Mouse (Mus musculus) kidney, embryonic 16.5 days (tissue): Measurements from ENCODE around the gene Spindoc. TPM values are rescaled to one million over a fixed set of nuclear protein-coding genes. Genes with fewer than 3 reads are reported as not detected.
"Not testable (repeated sequence)": the region's sequence is repeated elsewhere in the genome, so short reads cannot be mapped to it uniquely, and the experiment has no call there.

Source experiments
- ATAC-seq: fragments of 200-750 bp; cut with Nextera tagmentation; 2 replicates; pipeline ENCODE4 v1.8.0; 2017; ENCODE audit warnings: moderate TSS enrichment; ENCODE audit not compliant: low FRiP score, low TSS enrichment
- H3K27ac ChIP-seq: fragments of 300-500 bp; sonication (generic); 2 replicates; pipeline ENCODE4 v1.5.1; 2014; ENCODE audit warnings: low read length
- H3K27me3 ChIP-seq: fragments of 300-500 bp; sonication (generic); 2 replicates; pipeline ENCODE4 v1.6.1; 2014; ENCODE audit warnings: low read length, control low read depth, mixed read lengths; ENCODE audit not compliant: insufficient read depth
- H3K36me3 ChIP-seq: fragments of 300-500 bp; sonication (generic); 2 replicates; pipeline ENCODE4 v1.6.1; 2014; ENCODE audit warnings: low read length, control low read depth, mixed read lengths; ENCODE audit not compliant: insufficient read depth
- H3K4me1 ChIP-seq: fragments of 300-500 bp; sonication (generic); 2 replicates; pipeline ENCODE4 v1.6.1; 2014; ENCODE audit warnings: low read length, control low read depth, mixed read lengths; ENCODE audit not compliant: insufficient read depth
- H3K4me2 ChIP-seq: fragments of 300-500 bp; sonication (generic); replicated peaks from 2 replicates; pipeline ENCODE4 v1.6.1; 2014; ENCODE audit warnings: low read depth, low read length
- H3K4me3 ChIP-seq: fragments of 300-500 bp; sonication (generic); 2 replicates; pipeline ENCODE4 v1.5.1; 2014; ENCODE audit warnings: mild to moderate bottlenecking, low read length
- H3K9ac ChIP-seq: fragments of 300-500 bp; sonication (generic); replicated peaks from 2 replicates; pipeline ENCODE4 v1.6.1; 2014; ENCODE audit warnings: low read length
- H3K9me3 ChIP-seq: fragments of 300-500 bp; sonication (generic); 2 replicates; pipeline ENCODE4 v1.6.1; 2016; ENCODE audit warnings: low read length, control low read depth
- WGBS: fragments of 180-500 bp; shearing (Covaris S2); extraction: QIAGEN DNeasy Blood & Tissue Kit; methylation state at CpG from one replicate; pipeline ENCODE4 v1.1.7; 2014; 5-methylcytosine and 5-hydroxymethylcytosine counted together
- polyA plus RNA-seq: library from polyadenylated mRNA; unstranded; fragments of >200 nt; fragmentation: Nextera tagmentation; extraction: Ambion mirVana; gene quantifications from 2 replicates; pipeline ENCODE4 v1.2.1, GENCODE M21; 2015

Gene Spindoc
- polyA plus RNA-seq, 1 experiment from 2014 or later: 33.2 TPM

DNA sequence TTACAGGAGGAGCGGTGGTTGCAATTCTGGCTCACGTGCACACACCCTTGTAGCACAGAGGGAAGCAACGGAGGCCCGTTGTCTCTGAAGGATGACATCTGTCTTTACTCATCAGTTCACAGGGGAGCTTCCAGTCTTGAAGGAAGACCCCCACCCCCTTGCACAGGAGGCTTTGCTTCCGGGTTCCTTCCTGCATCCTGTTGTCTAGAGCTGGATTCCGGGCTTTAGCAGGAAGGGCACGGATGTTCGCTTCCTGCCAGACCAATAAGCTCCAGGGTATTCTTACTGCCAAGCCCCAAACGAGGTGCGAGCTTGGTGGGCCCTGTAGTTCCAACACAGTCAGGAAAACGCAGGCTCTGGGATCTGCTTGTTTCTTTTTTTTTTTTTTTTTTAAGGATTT lies 17.8 kb upstream of the Spindoc start:
- H3K36me3 ChIP-seq: no peaks in the 10 kb centered on the region
- ATAC-seq: no peak
- H3K4me3 ChIP-seq: no peak overlapping the region
- 68% methylated on average over 11 of the region's 11 CpGs for WGBS
- 0 out of 2 replicates have a peak overlapping the region, but pooled peaks have one; percentile 12 for H3K27ac ChIP-seq
- H3K4me1 ChIP-seq: no peaks in the 10 kb centered on the region
- H3K9ac ChIP-seq: no peak overlapping the region
- peaks cover 2% of the 10 kb centered on the region; the same call in 1 of the 2 replicates for H3K27me3 ChIP-seq
- H3K4me2 ChIP-seq: no peak overlapping the region
- H3K9me3 ChIP-seq: no peaks in the 10 kb centered on the region

DNA sequence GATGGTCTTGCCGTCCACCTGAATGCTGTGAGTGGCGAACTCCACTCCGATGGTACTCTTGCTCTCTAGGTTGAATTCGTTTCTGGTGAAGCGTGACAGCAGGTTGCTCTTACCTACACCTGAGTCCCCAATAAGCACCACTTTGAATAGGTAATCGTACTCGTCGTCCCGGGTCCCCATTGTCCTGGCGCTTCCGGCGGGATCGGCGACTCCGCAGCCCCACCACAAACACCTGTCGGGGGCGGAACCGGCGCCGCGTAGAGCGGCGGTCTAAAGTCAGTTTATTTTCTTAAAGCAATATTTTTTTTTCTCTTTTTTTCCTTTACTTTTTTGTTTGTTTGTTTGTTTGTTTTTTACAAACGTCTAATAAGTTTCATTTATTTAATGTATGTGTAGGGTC lies 16.1 kb upstream of the Spindoc start:
- not testable (repeated sequence) for H3K27me3 ChIP-seq, H3K4me2 ChIP-seq, H3K9ac ChIP-seq, H3K36me3 ChIP-seq, H3K27ac ChIP-seq, H3K4me3 ChIP-seq, H3K4me1 ChIP-seq, ATAC-seq
- H3K9me3 ChIP-seq: peaks cover 14% of the 10 kb centered on the region
- 37% methylated on average over 24 of the region's 24 CpGs for WGBS

DNA sequence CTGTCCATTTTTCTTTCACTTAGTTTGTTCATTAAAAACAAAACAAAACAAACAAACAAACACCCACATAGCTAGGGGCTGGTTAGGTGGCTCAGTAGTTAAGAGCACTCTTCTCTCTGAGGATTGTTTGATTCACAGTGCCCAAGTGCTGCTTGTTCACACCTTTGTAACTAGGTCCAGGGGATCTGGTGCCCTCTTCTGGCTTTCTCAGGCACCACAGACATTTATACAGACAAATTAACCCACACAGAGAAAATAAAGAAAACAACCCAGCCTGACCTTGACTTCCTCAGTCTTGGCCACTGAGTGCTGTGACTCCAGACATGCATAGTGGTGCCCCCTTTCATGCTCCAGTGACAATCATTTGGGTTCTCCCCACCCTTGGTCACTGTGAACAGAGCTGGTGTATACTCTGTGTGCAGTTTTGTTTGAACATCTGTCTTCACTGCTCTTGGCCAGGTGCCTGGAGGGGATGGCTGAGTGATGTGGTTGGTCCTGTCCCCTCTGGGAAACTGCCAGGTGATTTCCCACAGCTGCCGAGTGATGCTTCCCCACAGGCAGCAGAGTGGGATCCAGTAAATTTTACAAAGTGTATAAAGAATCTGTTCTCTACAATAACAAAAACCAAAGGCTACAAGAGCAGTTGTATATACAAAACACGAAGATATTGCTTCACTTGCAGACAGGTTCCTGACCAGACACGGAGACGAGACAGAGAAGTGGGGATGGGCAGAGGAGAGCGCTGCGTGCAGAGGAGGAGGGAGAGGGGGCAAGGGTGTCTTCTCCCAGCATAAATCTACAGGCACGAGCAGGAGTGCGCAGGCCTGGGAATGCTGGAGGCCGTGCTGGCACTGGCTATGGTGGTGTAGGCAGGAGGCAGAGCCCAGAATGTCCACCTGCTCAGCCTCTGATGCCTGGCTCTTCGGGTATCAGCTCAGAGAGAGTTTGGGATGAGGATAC lies 14.4 kb upstream of the Spindoc start:
- H3K27me3 ChIP-seq, H3K27ac ChIP-seq, H3K9ac ChIP-seq, H3K4me1 ChIP-seq, H3K4me3 ChIP-seq, H3K4me2 ChIP-seq, H3K36me3 ChIP-seq: not testable (repeated sequence)
- H3K9me3 ChIP-seq: peaks cover 17% of the 10 kb centered on the region
- WGBS: 42% methylated on average over 7 of the region's 10 CpGs
- ATAC-seq: 0 out of 2 replicates have a peak, but pooled peaks have one; percentile 35

DNA sequence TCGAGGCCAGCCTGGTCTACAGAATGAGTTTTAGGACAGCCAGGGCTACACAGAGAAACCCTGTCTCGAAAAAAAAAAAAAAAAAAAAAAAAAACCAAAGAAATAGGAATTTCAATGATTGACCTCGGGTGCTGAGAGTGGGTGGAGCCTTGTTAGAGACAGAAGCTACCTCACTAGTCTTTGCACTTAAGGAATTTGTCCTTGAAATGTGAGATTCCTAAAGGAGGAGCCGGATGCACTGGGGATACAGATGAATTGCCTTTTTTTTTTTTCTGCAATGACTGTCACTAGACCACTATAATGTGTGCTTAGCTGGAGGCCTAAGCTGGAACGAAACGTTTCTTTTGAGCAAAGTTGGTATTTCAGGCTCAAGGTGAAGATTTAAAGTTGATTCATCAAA lies 5.7 kb upstream of the Spindoc start:
- Histone ChIP-seq H3K27ac (no peak overlapping the region), H3K4me3 (no peak overlapping the region), H3K4me1 (peaks cover 8% of the 10 kb centered on the region), H3K9ac (no peak overlapping the region), H3K36me3 (0 out of 2 replicates have a peak, but pooled peaks cover 8% of the 10 kb centered on the region), H3K9me3 (peaks cover 26% of the 10 kb centered on the region), H3K27me3 (no peaks in the 10 kb centered on the region), H3K4me2 (no peak overlapping the region)
- 74% methylated on average over 6 of the region's 6 CpGs for WGBS
- ATAC-seq: no peak

DNA sequence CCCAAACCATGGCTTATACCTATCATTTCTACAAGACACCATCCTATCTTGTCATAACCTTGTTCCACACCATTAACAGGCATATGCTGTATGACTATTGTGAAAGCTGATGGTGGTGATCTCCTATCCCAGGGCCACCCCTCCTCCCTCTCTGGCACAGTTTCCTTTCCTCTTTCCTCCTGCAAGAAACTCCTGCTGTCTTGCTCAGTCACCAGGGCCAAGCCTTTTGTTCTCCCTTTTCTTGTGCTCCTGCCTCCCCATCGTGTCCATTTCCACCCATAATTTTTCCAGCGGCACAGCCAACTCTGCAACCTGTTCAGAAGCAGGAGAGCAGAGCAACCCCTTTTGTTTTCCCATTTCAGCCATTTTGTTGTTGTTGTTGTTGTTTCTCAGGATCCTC lies 3.2 kb upstream of the Spindoc start:
- Histone ChIP-seq H3K4me1 (peaks cover 20% of the 10 kb centered on the region), H3K9me3 (peaks cover 22% of the 10 kb centered on the region), H3K27ac (no peak overlapping the region), H3K27me3 (no peaks in the 10 kb centered on the region), H3K4me3 (no peak overlapping the region), H3K4me2 (no peak overlapping the region), H3K36me3 (0 out of 2 replicates have a peak, but pooled peaks cover 8% of the 10 kb centered on the region), H3K9ac (no peak overlapping the region)
- 67% methylated on average over 2 of the region's 2 CpGs for WGBS
- ATAC-seq: no peak

DNA sequence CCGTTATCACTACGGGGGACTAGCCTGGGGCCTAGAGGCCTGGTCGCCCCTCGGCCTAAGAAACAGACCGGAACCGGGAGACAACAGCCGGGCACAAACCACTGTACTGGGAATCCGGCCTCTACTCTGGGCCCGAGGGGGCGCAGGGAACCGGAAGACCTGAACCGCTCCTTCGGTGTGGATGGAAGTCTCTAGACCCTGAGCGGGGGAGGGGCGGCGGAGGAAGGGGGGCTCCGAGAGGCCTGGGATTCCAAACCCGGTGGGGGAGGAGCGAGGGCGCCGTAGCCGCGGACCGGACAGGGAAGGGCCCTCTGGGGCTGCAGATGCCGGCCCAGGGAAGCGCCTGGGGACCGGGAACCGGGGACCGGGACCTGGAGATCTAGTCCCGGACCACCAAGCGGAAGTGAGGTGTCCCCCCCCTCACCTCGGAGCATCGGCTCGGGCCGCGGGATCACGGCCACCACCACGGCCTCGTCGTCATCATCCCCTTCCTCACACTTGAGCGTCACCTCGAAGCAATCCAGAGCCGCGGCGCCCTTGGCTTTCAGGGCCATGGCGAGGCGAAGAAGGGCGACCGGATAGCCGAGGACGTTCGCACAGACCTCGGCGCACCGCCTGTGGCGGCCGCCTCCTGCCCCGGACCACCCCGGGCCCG lies 419 bp downstream of the Spindoc start:
- H3K4me1 ChIP-seq: peaks cover 27% of the 10 kb centered on the region
- no peaks in the 10 kb centered on the region for H3K27me3 ChIP-seq
- H3K4me3 ChIP-seq: peak overlapping the region; percentile 93
- peak overlapping the region; percentile 79 for H3K4me2 ChIP-seq
- H3K36me3 ChIP-seq: peaks cover 11% of the 10 kb centered on the region; the same call in 1 of the 2 replicates
- peak; percentile 82 for ATAC-seq
- under 1% methylated on average over 56 of the region's 60 CpGs for WGBS
- H3K9ac ChIP-seq: peak overlapping the region; percentile 94
- H3K9me3 ChIP-seq: peaks cover 9% of the 10 kb centered on the region; the same call in 1 of the 2 replicates
- peak overlapping the region; percentile 89 for H3K27ac ChIP-seq

DNA sequence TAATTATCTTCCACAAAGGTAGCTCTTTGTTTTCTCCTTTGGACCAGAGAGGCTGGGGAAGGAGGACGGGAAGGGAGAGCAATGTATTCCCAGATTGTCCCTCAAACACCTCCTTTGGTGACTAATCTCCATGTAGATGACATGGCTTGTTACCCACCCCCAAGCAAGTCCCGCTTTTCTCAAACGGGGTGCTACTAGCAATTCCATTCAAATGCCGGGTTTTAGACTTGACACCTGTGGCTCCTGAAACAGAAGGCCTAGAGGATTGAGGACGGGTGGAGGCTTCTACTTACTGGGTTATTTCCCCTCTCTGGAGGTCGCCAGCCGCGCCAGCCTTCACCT lies 917 bp downstream of the Spindoc start:
- peaks cover 11% of the 10 kb centered on the region; the same call in 1 of the 2 replicates for H3K36me3 ChIP-seq
- peak overlapping the region; percentile 79 for H3K4me2 ChIP-seq
- peak overlapping the region; percentile 93 for H3K4me3 ChIP-seq
- peaks cover 9% of the 10 kb centered on the region; the same call in 1 of the 2 replicates for H3K9me3 ChIP-seq
- peak overlapping the region; percentile 89 for H3K27ac ChIP-seq
- ATAC-seq: no peak
- H3K9ac ChIP-seq: peak overlapping the region; percentile 94
- WGBS: 1% methylated on average over 8 of the region's 8 CpGs
- H3K27me3 ChIP-seq: no peaks in the 10 kb centered on the region
- H3K4me1 ChIP-seq: peaks cover 27% of the 10 kb centered on the region

DNA sequence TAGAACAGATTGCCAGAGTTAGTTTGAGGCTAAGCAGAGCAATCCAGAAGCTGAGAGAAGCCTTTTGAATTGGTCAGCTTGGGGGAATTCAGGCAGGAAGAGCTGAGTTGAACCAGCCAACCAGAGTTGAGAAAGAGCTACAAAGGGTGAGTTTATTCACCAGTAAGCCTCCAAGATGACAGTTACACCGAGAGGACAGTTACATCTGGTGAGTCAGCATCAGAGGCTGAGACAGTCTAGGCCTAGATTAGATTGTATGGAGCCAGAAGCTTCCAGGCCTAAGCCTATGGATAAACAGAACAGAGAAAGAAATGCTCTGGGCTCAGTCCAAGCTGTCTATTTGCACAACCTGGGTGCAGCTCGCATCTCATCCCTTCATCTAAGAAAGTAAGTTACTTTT lies 5.2 kb downstream of the Spindoc start:
- no peak overlapping the region for H3K4me2 ChIP-seq
- H3K9ac ChIP-seq: no peak overlapping the region
- peaks cover 17% of the 10 kb centered on the region for H3K4me1 ChIP-seq
- peaks cover 31% of the 10 kb centered on the region for H3K36me3 ChIP-seq
- no peak for ATAC-seq
- no peak overlapping the region for H3K27ac ChIP-seq
- no peaks in the 10 kb centered on the region for H3K9me3 ChIP-seq
- H3K27me3 ChIP-seq: no peaks in the 10 kb centered on the region
- H3K4me3 ChIP-seq: no peak overlapping the region
- 71% methylated on average over 2 of the region's 2 CpGs for WGBS

DNA sequence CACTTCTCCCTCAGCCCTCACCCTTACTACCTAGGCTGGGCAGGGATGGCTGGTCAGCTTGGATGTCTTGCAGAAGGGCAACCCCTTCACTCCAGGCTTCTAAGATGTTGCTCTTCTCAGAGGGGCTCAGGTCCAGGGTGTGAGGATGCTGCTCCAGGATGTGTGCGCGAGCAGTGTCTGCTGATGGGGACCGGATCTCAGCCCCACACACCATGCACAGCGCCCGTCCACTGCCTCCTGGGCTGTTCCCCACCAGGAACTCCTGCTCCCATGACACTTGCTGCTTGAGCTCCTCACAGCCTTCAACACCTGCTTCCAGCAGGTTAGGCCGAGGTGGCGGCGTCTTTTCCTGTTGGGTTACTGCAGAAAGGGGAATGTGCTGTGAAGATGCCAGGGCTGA lies 8.3 kb downstream of the Spindoc start:
- Histone ChIP-seq H3K9me3 (no peaks in the 10 kb centered on the region), H3K4me3 (no peak overlapping the region), H3K4me1 (no peaks in the 10 kb centered on the region), H3K27ac (no peak overlapping the region), H3K36me3 (peaks cover 60% of the 10 kb centered on the region), H3K9ac (no peak overlapping the region), H3K27me3 (no peaks in the 10 kb centered on the region), H3K4me2 (no peak overlapping the region)
- WGBS: 93% methylated on average over 8 of the region's 8 CpGs
- 0 out of 2 replicates have a peak, but pooled peaks have one; percentile 27 for ATAC-seq
